Mouse (Mus musculus) heart, embryonic 13.5 days (tissue): ENCODE measurements around the gene Nos1ap. TPM values are rescaled to one million over a fixed set of nuclear protein-coding genes. Genes with fewer than 3 reads are reported as not detected.

ENCODE experiments used
- ATAC-seq: fragments of 200-750 bp; cut with Nextera tagmentation; 2 replicates; pipeline ENCODE4 v1.8.0; 2017; ENCODE audit warnings: moderate TSS enrichment; ENCODE audit not compliant: insufficient number of reproducible peaks, low FRiP score, low TSS enrichment; ENCODE audit errors: extremely low read depth
- H3K27ac ChIP-seq: fragments of 300-500 bp; sonication (generic); replicated peaks from 2 replicates; pipeline ENCODE4 v1.5.1; 2015; ENCODE audit warnings: moderate library complexity, mild to moderate bottlenecking, inconsistent platforms
- H3K27me3 ChIP-seq: fragments of 300-500 bp; sonication (generic); replicated peaks from 2 replicates; pipeline ENCODE4 v1.6.1; 2015; ENCODE audit warnings: mild to moderate bottlenecking, inconsistent platforms
- H3K36me3 ChIP-seq: fragments of 300-500 bp; sonication (generic); 2 replicates; pipeline ENCODE4 v1.6.1; 2015; ENCODE audit warnings: mild to moderate bottlenecking, inconsistent platforms
- H3K4me1 ChIP-seq: fragments of 300-500 bp; sonication (generic); 2 replicates; pipeline ENCODE4 v1.6.1; 2015; ENCODE audit warnings: inconsistent platforms
- H3K4me2 ChIP-seq: fragments of 300-500 bp; sonication (generic); 2 replicates; pipeline ENCODE4 v1.6.1; 2015; ENCODE audit warnings: inconsistent platforms, mild to moderate bottlenecking, moderate library complexity
- H3K4me3 ChIP-seq: fragments of 300-500 bp; sonication (generic); 2 replicates; pipeline ENCODE4 v1.5.1; 2015; ENCODE audit warnings: moderate library complexity, mild to moderate bottlenecking, inconsistent platforms
- H3K9ac ChIP-seq: fragments of 300-500 bp; sonication (generic); 2 replicates; pipeline ENCODE4 v1.6.1; 2015; ENCODE audit warnings: inconsistent platforms, mild to moderate bottlenecking, moderate library complexity
- H3K9me3 ChIP-seq: fragments of 300-500 bp; sonication (generic); 2 replicates; pipeline ENCODE4 v1.6.1; 2016; ENCODE audit warnings: inconsistent platforms
- WGBS: fragments of 180-500 bp; shearing (Covaris S2); methylation state at CpG from one replicate; pipeline ENCODE4 v1.1.7; 2015; ENCODE audit warnings: mixed read lengths; 5-methylcytosine and 5-hydroxymethylcytosine counted together
- polyA plus RNA-seq: library from polyadenylated mRNA; unstranded; fragments of >200 nt; fragmentation: Nextera tagmentation; extraction: Ambion mirVana; gene quantifications from 2 replicates; pipeline ENCODE4 v1.2.1, GENCODE M21; 2015

Nos1ap gene
- polyA plus RNA-seq, 1 experiment from 2014 or later = 17.9 TPM

- ATAC-seq = no peak
- no peaks in the 10 kb centered on the region for H3K36me3 ChIP-seq
- WGBS = 76% methylated on average over 8 of the region's 8 CpGs
- no peaks in the 10 kb centered on the region for H3K27me3 ChIP-seq
- H3K9me3 ChIP-seq = no peaks in the 10 kb centered on the region
- H3K4me3 ChIP-seq = no peak overlapping the region
- H3K4me1 ChIP-seq = peaks cover 44% of the 10 kb centered on the region
- no peak overlapping the region; the same call in 1 of the 2 replicates for H3K27ac ChIP-seq
- no peak overlapping the region for H3K4me2 ChIP-seq
- H3K9ac ChIP-seq = no peak overlapping the region
Measured at GRCm38 (mm10) chr1:170410402-170411191, 179.1 kb downstream of the Nos1ap start.

DNA sequence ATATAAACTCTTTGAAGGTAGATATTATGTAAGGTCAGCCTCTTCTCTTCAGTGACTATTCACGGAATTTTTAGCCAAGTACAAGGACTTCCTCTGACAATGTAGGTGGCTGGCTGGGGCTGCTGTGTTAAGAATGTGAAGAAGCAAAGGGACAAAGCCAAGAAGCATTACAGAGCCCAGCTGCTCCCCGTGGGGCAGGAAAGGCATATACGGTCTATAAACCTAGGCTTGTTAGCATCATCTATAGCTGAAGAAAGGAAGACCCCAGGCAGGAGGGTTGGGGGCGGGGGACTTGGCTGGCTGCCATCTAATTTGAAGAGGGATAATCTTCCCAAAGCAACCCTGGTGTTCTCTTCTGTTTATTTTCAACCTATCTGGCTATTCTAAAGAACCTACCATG lies 180.6 kb downstream of the Nos1ap start:
- Histone ChIP-seq H3K4me3 (no peak overlapping the region), H3K4me2 (no peak overlapping the region), H3K27ac (no peak overlapping the region), H3K9ac (no peak overlapping the region), H3K4me1 (peaks cover 58% of the 10 kb centered on the region), H3K9me3 (no peaks in the 10 kb centered on the region), H3K36me3 (no peaks in the 10 kb centered on the region), H3K27me3 (no peaks in the 10 kb centered on the region)
- no peak for ATAC-seq
- WGBS = 33% methylated on average over 4 of the region's 4 CpGs

DNA sequence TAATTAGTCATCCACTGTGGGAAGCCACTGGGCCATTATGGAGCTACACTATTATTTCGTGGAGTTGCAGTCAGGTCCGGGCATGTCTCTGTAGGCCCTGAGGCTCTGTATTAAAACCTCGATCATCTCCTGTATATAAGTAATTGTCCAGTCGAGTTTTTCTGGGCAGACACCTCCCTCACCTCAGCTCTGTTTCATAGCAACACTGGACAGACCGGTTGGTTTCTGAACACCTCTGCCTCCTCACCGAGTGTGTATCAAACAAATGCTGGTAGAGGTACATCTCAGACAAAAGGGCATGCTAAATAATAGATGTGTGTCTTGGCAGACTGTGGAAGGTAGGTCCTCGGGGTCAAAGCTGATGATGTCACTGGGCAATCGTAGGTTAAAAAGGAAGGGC lies 182.7 kb downstream of the Nos1ap start:
- 77% methylated on average over 8 of the region's 8 CpGs for WGBS
- Histone ChIP-seq H3K4me3 (no peak overlapping the region), H3K4me2 (no peak overlapping the region), H3K4me1 (peaks cover 75% of the 10 kb centered on the region), H3K36me3 (no peaks in the 10 kb centered on the region), H3K27ac (no peak overlapping the region), H3K9me3 (no peaks in the 10 kb centered on the region), H3K27me3 (no peaks in the 10 kb centered on the region), H3K9ac (no peak overlapping the region)
- no peak for ATAC-seq

DNA sequence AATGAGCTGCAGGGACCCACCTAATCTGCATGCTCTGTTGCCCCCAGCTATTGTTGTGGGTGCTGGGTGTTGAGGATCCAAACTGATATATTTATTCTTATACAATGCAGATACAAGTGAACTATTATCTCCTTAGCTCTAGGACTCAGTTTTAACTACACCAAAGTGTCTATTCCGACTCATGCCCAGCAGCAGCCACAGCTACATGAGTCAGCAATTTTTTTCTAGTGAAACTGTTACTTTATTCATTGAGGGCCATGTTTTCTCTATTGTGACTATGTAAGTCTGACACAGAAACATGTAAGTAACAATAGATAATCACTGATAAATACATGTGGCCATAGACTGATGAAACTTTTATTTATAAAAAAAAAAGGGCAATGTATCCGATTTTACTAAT lies 184.5 kb downstream of the Nos1ap start:
- no peaks in the 10 kb centered on the region for H3K9me3 ChIP-seq
- no peak overlapping the region for H3K9ac ChIP-seq
- H3K27ac ChIP-seq = no peak overlapping the region
- ATAC-seq = no peak
- no peak overlapping the region for H3K4me2 ChIP-seq
- no peak overlapping the region for H3K4me3 ChIP-seq
- H3K36me3 ChIP-seq = no peaks in the 10 kb centered on the region
- peaks cover 82% of the 10 kb centered on the region for H3K4me1 ChIP-seq
- no peaks in the 10 kb centered on the region for H3K27me3 ChIP-seq
- WGBS = 77% methylated on average over 2 of the region's 2 CpGs

DNA sequence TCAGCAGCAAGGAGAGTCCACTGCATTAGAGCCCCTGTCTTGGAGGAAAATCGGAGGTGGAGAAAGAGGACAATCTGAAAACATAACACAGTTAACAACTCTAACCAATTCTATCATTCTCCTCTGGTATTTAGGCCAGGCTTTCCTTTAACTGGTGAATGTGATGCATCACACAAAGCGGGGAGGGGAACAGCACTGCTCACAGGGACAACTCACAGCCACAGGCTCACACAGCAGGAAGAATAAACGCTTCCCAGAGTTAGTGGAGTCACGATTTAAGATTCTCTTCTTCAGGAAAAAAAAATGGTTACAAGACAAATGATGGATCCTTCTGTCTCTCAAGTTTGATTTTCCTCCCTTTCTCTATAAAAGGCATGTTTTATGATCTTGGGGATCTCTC lies 187.0 kb downstream of the Nos1ap start:
- Histone ChIP-seq H3K4me3 (no peak overlapping the region), H3K4me1 (peaks cover 71% of the 10 kb centered on the region), H3K27ac (no peak overlapping the region), H3K27me3 (no peaks in the 10 kb centered on the region), H3K9me3 (0 out of 2 replicates have a peak, but pooled peaks cover 3% of the 10 kb centered on the region), H3K9ac (no peak overlapping the region), H3K4me2 (no peak overlapping the region), H3K36me3 (no peaks in the 10 kb centered on the region)
- WGBS = 52% methylated on average over 4 of the region's 4 CpGs
- ATAC-seq = no peak

DNA sequence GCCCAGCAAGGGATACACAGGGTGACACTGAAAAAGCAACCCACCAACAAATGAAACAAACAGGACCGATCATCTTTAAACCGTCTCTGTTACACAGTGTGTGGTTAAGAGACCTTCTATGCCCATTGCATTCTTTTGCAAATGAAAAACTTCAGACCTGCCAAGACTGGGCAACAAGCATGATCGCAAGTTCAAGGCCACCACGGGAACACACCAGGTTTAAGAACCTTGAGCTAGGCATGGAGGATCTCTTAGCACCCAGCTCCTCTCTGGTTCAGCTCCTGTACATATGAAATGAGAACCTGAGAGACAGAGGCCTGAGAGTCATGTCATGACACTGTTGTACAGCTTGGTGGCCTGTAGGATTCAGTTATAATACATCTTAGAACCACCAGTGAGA lies 190.8 kb downstream of the Nos1ap start:
- H3K4me2 ChIP-seq = no peak overlapping the region
- H3K9me3 ChIP-seq = 0 out of 2 replicates have a peak, but pooled peaks cover 3% of the 10 kb centered on the region
- H3K36me3 ChIP-seq = no peaks in the 10 kb centered on the region
- no peak overlapping the region for H3K4me3 ChIP-seq
- no peak for ATAC-seq
- H3K27me3 ChIP-seq = no peaks in the 10 kb centered on the region
- no peak overlapping the region for H3K9ac ChIP-seq
- H3K27ac ChIP-seq = no peak overlapping the region
- H3K4me1 ChIP-seq = peaks cover 59% of the 10 kb centered on the region
- 84% methylated on average over 4 of the region's 4 CpGs for WGBS

DNA sequence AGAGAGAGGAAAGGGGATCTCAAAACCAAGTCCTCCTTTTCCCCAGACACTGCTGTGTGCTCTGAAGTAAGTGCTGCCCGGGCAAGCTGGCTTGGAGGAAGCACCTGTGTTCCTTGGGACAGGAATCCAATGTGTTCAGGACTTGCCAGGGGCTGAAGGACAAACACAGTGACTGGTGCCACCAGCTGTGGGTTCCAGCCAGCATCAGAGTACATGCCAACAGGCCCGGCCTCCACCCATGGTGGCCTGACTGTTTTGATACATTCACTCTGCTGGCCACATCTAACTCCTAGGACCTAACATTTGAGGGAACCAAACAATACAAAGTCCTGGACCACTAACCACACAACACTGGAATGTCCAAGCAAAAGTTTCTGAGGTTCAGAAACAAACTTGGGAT lies 194.6 kb downstream of the Nos1ap start:
- Histone ChIP-seq H3K4me1 (peaks cover 41% of the 10 kb centered on the region), H3K36me3 (no peaks in the 10 kb centered on the region), H3K4me2 (no peak overlapping the region), H3K27me3 (no peaks in the 10 kb centered on the region), H3K27ac (no peak overlapping the region), H3K4me3 (no peak overlapping the region), H3K9ac (no peak overlapping the region), H3K9me3 (0 out of 2 replicates have a peak, but pooled peaks cover 3% of the 10 kb centered on the region)
- 83% methylated on average over 2 of the region's 2 CpGs for WGBS
- ATAC-seq = no peak

GRCm38 (mm10) chr1:170394641-170395040 lies 195.0 kb downstream of the Nos1ap start:
- H3K9ac ChIP-seq = no peak overlapping the region
- H3K27ac ChIP-seq = no peak overlapping the region
- no peak for ATAC-seq
- H3K4me2 ChIP-seq = no peak overlapping the region
- H3K27me3 ChIP-seq = no peaks in the 10 kb centered on the region
- H3K4me1 ChIP-seq = peaks cover 38% of the 10 kb centered on the region
- H3K4me3 ChIP-seq = no peak overlapping the region
- H3K9me3 ChIP-seq = 0 out of 2 replicates have a peak, but pooled peaks cover 3% of the 10 kb centered on the region
- no peaks in the 10 kb centered on the region for H3K36me3 ChIP-seq
- WGBS = 58% methylated on average over 1 of the region's 1 CpGs

DNA sequence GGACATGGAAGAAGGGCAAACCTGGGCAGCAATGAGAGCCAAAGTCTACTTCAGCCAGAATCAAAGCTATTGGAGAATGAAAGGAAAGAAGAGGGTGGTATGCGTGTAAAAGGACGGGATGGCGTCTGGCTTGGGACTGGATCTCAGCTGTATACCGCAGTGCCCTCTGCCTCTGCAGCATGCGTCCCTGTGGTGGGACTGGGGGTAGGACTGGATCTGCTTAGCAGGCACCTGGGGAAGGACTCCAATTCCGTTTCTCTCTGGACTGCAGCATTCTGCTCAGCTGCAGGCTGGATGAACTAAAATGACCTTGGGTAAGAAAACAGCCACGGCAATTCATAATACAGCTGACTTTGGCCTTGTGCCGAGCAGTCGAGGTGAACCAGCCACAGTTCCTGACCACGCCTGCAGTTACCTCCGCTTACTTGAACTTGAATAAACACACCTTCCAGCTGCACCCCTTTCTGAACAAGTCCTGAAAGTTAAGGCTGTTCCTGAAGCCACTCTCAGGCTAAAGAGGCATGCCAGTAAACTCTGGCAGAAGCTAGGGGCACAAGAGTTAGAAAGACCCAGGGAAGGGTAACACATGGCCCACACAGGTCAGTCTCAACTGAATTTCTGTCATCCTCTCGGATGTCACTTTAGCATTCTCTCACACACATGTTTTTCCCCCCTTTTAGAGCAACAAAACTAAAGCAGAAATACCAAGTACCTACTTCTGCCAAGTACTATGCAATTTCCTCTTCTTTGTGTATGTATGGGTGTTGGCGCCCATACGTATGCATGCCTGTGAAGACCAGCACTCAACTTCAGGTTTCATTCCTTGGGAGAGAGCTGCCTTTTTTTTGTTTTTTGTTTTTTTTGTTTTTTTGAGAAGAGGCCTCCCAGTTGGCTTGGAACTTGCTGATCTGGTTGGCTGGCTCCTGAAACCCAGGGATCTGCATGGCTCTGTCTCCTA lies 196.6 kb downstream of the Nos1ap start:
- Histone ChIP-seq H3K4me3 (no peak overlapping the region), H3K36me3 (no peaks in the 10 kb centered on the region), H3K9ac (no peak overlapping the region), H3K4me2 (no peak overlapping the region), H3K4me1 (peaks cover 36% of the 10 kb centered on the region), H3K27ac (0 out of 2 replicates have a peak overlapping the region, but pooled peaks have one; percentile 10), H3K27me3 (no peaks in the 10 kb centered on the region), H3K9me3 (0 out of 2 replicates have a peak, but pooled peaks cover under 1% of the 10 kb centered on the region)
- 68% methylated on average over 14 of the region's 14 CpGs for WGBS
- ATAC-seq = no peak

- Histone ChIP-seq H3K27ac (no peak overlapping the region; the same call in 1 of the 2 replicates), H3K4me1 (peaks cover 25% of the 10 kb centered on the region)
Measured at GRCm38 (mm10) chr1:170387180-170387912, 202.3 kb downstream of the Nos1ap start.

GRCm38 (mm10) chr1:170385416-170385815 lies 204.2 kb downstream of the Nos1ap start:
- ATAC-seq = no peak
- no peaks in the 10 kb centered on the region for H3K27me3 ChIP-seq
- no peaks in the 10 kb centered on the region for H3K9me3 ChIP-seq
- no peaks in the 10 kb centered on the region for H3K36me3 ChIP-seq
- peaks cover 30% of the 10 kb centered on the region for H3K4me1 ChIP-seq
- WGBS = 84% methylated on average over 10 of the region's 10 CpGs
- H3K4me3 ChIP-seq = no peak overlapping the region
- H3K9ac ChIP-seq = no peak overlapping the region
- H3K4me2 ChIP-seq = no peak overlapping the region
- H3K27ac ChIP-seq = no peak overlapping the region

More at GRCm38 (mm10) chr1:170387180-170387912, 202.3 kb downstream of the Nos1ap start:
- H3K27me3 ChIP-seq = no peaks in the 10 kb centered on the region
- H3K36me3 ChIP-seq = no peaks in the 10 kb centered on the region
- H3K4me3 ChIP-seq = no peak overlapping the region
- no peaks in the 10 kb centered on the region for H3K9me3 ChIP-seq
- no peak; the same call in 1 of the 2 replicates for ATAC-seq
- peak overlapping the region; percentile 38; the same call in 1 of the 2 replicates for H3K9ac ChIP-seq
- peak overlapping the region; percentile 22; the same call in 1 of the 2 replicates for H3K4me2 ChIP-seq
- 35% methylated on average over 12 of the region's 12 CpGs for WGBS
